In the genomic region with DNA sequence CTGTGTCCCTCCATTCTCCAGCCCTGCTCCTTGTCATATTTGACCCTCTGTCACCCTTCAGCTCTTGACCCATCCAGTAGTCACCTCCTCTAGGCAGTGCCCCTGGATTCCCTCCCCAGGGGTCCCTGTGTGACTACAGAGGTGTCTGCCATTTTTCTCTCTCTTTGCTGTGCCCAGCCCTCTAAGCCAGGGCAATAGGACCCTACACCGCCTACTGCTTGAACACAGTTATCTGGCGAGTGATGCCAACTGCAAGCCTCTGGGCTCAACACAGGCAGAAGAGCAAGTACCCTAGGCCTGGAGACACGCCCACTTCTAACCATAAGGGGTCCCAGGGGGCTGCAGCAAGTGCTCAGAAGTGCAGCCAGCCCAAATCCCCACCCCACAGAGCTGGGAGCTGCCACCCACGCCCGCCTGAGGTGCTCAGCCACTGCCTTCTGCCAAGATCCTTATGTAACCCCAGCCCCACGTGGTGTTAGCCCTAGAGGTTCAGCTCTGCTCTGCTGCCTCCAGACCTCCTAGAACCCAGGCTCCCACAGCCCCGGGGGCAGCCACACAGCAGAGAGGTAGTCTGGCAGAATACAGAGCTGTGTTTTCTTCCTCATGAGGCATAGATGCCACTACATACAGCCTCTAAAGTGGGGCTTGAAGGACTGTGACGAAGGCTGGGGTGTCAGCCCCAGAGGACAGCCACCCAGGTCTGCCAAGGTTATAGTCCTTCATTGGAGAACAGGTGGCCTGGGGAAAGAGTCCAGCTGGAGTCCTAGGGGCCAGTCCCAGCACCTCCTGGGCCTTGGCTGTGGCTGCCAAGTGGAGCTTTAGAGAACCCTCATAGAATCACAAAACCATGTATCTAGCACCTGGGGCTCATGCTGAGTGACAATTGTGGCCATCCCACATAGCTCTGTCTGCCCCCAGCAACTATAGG, we compare ENCODE assay signal across 9 mouse cellular contexts. TPM values are rescaled to one million over a fixed set of nuclear protein-coding genes. Genes with fewer than 3 reads are reported as not detected.
DNase-seq lines count a peak whose midpoint lies in the region; ATAC-seq and TF ChIP-seq lines count a peak whose summit lies in the region.
"Had no signal": no experiment of that assay in that cellular context is flagged by ENCODE, and none has a peak within 500 bp of the region (broad histone marks: within the 10 kb centered on the region; RNA-seq: fewer than 3 reads in every experiment).

No protein-coding gene starts in this region.

- intact Hi-C loops in left cerebral cortex, postnatal 4 days (cut with DNase I): no loop called here

- peaks cover 53% of the 10 kb centered on the region for H3K4me1 ChIP-seq in heart, embryonic 11.5 days (ENCODE audit: control insufficient read depth, insufficient read depth, low read length)
- no peaks in the 10 kb centered on the region for H3K4me1 ChIP-seq in intestine, postnatal 0 days (replicated peaks; ENCODE audit: control insufficient read depth, insufficient read depth, low read length)

- peak; percentile 79 for ATAC-seq in frontal cortex, adult (ENCODE audit: low TSS enrichment)
- no peak for ATAC-seq in heart, embryonic 11.5 days (replicated peaks; ENCODE audit: insufficient number of reproducible peaks, low FRiP score, low TSS enrichment)
- ATAC-seq in intestine, postnatal 0 days: no peak

- no peak overlapping the region for H3K4me2 ChIP-seq in heart, embryonic 11.5 days
- no peak overlapping the region for H3K4me2 ChIP-seq in intestine, postnatal 0 days (replicated peaks; ENCODE audit: low read depth)

- no peak for DNase-seq in frontal cortex, postnatal 14 days (ENCODE audit: low spot score in 2 of 2)
- peak; percentile 31 to 46 for DNase-seq in spleen, postnatal 36 days (ENCODE audit: low spot score in 2 of 2)
- no peak for DNase-seq in spleen, adult 12 weeks (ENCODE audit: low spot score)
- peak; percentile 52 for DNase-seq in left cerebral cortex, postnatal 4 days
- DNase-seq in retina, postnatal 1 day: no peak

- H3K9ac ChIP-seq in heart, embryonic 11.5 days (ENCODE audit: low read depth, low read length): 0 out of 2 replicates have a peak overlapping the region, but pooled peaks have one; percentile 43
- H3K9ac ChIP-seq in intestine, postnatal 0 days (ENCODE audit: low read depth, low read length): no peak overlapping the region

- no peak overlapping the region for H3K4me3 ChIP-seq in heart, embryonic 11.5 days (ENCODE audit: low read depth, low read length)
- no peak overlapping the region for H3K4me3 ChIP-seq in intestine, postnatal 0 days (ENCODE audit: low read depth, low read length)
- H3K4me3 ChIP-seq: megakaryocyte, embryonic 14.5 days had no signal

- H3K9me3 ChIP-seq in heart, embryonic 11.5 days (replicated peaks; ENCODE audit: control insufficient read depth, low read length): no peaks in the 10 kb centered on the region
- H3K9me3 ChIP-seq in intestine, postnatal 0 days (ENCODE audit: control insufficient read depth): no peaks in the 10 kb centered on the region
- H3K9me3 ChIP-seq: megakaryocyte, embryonic 14.5 days had no signal

- WGBS in heart, embryonic 11.5 days (ENCODE audit: insufficient replicate concordance): 59% methylated on average over 8 of the region's 8 CpGs
- 71% methylated on average over 8 of the region's 8 CpGs for WGBS in intestine, postnatal 0 days

- no peaks in the 10 kb centered on the region for H3K36me3 ChIP-seq in heart, embryonic 11.5 days (ENCODE audit: control insufficient read depth, insufficient read depth, low read length)
- H3K36me3 ChIP-seq in intestine, postnatal 0 days (ENCODE audit: control insufficient read depth, insufficient read depth): no peaks in the 10 kb centered on the region

- TF ChIP-seq CTCF in intestine, postnatal 0 days (IDR thresholded peaks at IDR 0.05; ENCODE audit: low read depth): no peak

- H3K27me3 ChIP-seq in heart, embryonic 11.5 days (ENCODE audit: control insufficient read depth, insufficient read depth, low read length): peaks cover 3% of the 10 kb centered on the region; the same call in 1 of the 2 replicates
- H3K27me3 ChIP-seq in intestine, postnatal 0 days (replicated peaks; ENCODE audit: control insufficient read depth, insufficient read depth, low read length): no peaks in the 10 kb centered on the region

- H3K27ac ChIP-seq in heart, embryonic 11.5 days (ENCODE audit: low read depth, low read length): no peak overlapping the region
- H3K27ac ChIP-seq in intestine, postnatal 0 days (ENCODE audit: low read depth, low read length): no peak overlapping the region

RNA-seq across cellular contexts. Expression of a gene that starts 35.9 kb away (rescaled TPM):
- polyA plus RNA-seq in heart, embryonic 11.5 days (2014; fragmentation: Nextera tagmentation; extraction: Ambion mirVana): 12.9 and 15.1 TPM in 2 replicates
- total RNA-seq in left cerebral cortex, postnatal 4 days (2021): 1 to 10 TPM; 5.2 to 7.3 TPM
- polyA plus RNA-seq in intestine, postnatal 0 days (2015; fragmentation: Nextera tagmentation; extraction: Ambion mirVana): 3.1 and 3.2 TPM in 2 replicates

RNA-seq across cellular contexts. Expression of a gene that starts 47.2 kb away (rescaled TPM):
- 0.47 and 0.63 TPM in 2 replicates for polyA plus RNA-seq in heart, embryonic 11.5 days (2014; fragmentation: Nextera tagmentation; extraction: Ambion mirVana)
- total RNA-seq in left cerebral cortex, postnatal 4 days (2021): under 1 TPM; 0.30 to 0.58 TPM
- 0.65 and 0.84 TPM in 2 replicates for polyA plus RNA-seq in intestine, postnatal 0 days (2015; fragmentation: Nextera tagmentation; extraction: Ambion mirVana)

Comparison
In these comparisons a context has a peak if more than half of its experiments do, and no peak if none do; other contexts are left out.
1. DNase-seq: peak in spleen, postnatal 36 days (2 of 2) and left cerebral cortex, postnatal 4 days (single experiment); none in frontal cortex, postnatal 14 days (0 of 2), spleen, adult 12 weeks (single experiment) and retina, postnatal 1 day (single experiment).